Mouse (Mus musculus): ENCODE data around the gene Olfr1197.

Olfr1197 gene

GRCm38 (mm10) chr2:88732266-88732665, at the start of gene Olfr1197:
TSS of gene Olfr1197 (minus strand) at chr2:88732366.
- no peak for DNase-seq

DNA sequence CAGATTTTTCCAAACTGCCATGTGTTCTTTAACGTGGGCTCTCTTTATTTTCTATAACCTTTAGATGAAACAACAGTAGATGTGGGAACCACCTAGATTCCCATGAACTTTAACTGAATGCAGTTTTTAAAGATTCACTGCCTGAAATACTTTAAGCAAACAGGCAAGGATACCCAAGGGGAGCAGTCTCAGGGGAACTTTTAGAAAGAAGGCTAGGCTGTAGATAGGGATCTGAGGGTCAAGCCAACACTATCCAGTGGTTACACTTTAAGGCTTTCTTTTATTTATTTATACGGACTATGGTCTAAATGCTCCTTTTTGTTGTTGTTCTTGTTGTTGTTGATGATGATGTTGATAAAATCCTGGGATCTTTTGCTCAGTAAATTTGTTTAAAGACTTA, 38.2 kb upstream of the Olfr1197 start, which contains the start of gene Olfr1200:
Gene Olfr1200, minus strand, starts transcription at position 101 of the 400 bp plus-strand sequence.
- no peak for DNase-seq

DNA sequence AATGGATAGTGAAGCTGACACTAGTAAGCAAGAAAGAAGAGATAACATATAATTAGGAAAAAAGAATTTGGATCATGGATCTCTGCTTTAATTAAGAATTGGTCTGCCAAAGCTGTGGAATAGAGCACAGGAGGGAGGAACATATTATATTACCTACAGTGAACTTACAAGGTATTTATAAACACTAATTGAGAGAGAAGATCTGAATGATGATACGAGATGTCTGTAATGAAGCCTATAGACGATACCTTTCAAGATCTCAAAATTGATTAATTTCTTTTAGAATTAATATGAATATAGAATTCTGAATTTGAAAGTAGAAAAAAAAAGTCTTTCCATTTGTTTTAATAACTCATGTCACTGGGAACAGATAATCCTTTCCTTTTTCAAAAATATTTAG, 28.2 kb upstream of the Olfr1197 start, which contains the start of gene Olfr1199:
Gene Olfr1199, minus strand, starts transcription at position 101 of the 400 bp plus-strand sequence.
- no peak for DNase-seq

GRCm38 (mm10) chr2:88751270-88751669, 19.1 kb upstream of the Olfr1197 start, which contains the start of gene Olfr1198:
TSS of gene Olfr1198 (minus strand) at chr2:88751370.
- DNase-seq: no peak

GRCm38 (mm10) chr2:88743379-88743778, 11.2 kb upstream of the Olfr1197 start:
- DNase-seq: no peak

- no peak for DNase-seq
Observed at GRCm38 (mm10) chr2:88704497-88704896, 27.7 kb downstream of the Olfr1197 start, which contains the start of gene Olfr1196. TSS of gene Olfr1196 (minus strand) at chr2:88704597.

DNA sequence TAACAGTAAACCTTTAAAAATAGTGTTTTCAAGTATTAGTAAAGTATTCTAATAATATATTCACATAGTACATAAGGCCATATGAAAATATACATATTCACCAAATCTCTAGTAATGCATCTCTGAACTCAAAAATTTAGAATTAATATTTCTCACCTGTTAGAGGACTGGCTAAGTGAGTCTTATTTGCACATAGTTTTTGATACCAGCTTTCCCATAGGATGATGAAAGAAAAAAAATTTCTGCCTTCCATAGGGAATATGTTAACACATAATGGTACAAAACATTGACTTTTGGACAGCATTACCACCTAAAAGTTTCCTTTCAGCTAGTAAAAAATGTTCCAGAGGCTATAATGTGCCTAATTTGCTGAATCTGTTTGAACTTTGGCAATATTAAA, 43.1 kb downstream of the Olfr1197 start, which contains the start of gene Olfr1195:
Gene Olfr1195, minus strand, starts transcription at position 101 of the 400 bp plus-strand sequence.
- DNase-seq: no peak
